Mouse (Mus musculus) lung, postnatal 0 days (tissue): ENCODE results near the gene Sgpp2. TPM values are rescaled to one million over a fixed set of nuclear protein-coding genes. Genes with fewer than 3 reads are reported as not detected.

ENCODE experiments used
- ATAC-seq: fragments of 200-750 bp; cut with Nextera tagmentation; 2 replicates; pipeline ENCODE4 v1.8.0; 2017; ENCODE audit warnings: moderate library complexity
- DNase-seq: peaks from one replicate; pipeline ENCODE4 v3.0.0-alpha.2; 2016; ENCODE audit warnings: low spot score
- H3K27ac ChIP-seq: fragments of 300-500 bp; sonication (generic); 2 replicates; pipeline ENCODE4 v1.5.1; 2014; ENCODE audit warnings: antibody characterized with exemption, mild to moderate bottlenecking, low read length, mixed read lengths
- H3K27me3 ChIP-seq: fragments of 300-500 bp; sonication (generic); replicated peaks from 2 replicates; pipeline ENCODE4 v1.6.1; 2014; ENCODE audit warnings: low read length, mixed read lengths; ENCODE audit not compliant: insufficient read depth
- H3K36me3 ChIP-seq: fragments of 300-500 bp; sonication (generic); 2 replicates; pipeline ENCODE4 v1.6.1; 2014; ENCODE audit warnings: low read length, mixed read lengths; ENCODE audit not compliant: insufficient read depth
- H3K4me1 ChIP-seq: fragments of 300-500 bp; sonication (generic); 2 replicates; pipeline ENCODE4 v1.6.1; 2014; ENCODE audit warnings: antibody characterized with exemption, low read depth, low read length, mixed read lengths; ENCODE audit not compliant: insufficient read depth
- H3K4me2 ChIP-seq: fragments of 300-500 bp; sonication (generic); replicated peaks from 2 replicates; pipeline ENCODE4 v1.6.1; 2014; ENCODE audit warnings: low read depth, mild to moderate bottlenecking, low read length, moderate library complexity, mixed read lengths
- H3K4me3 ChIP-seq: fragments of 300-500 bp; sonication (generic); 2 replicates; pipeline ENCODE4 v1.5.1; 2014; ENCODE audit warnings: low read depth, low read length
- H3K9ac ChIP-seq: fragments of 300-500 bp; sonication (generic); replicated peaks from 2 replicates; pipeline ENCODE4 v1.6.1; 2014; ENCODE audit warnings: low read depth, mild to moderate bottlenecking
- H3K9me3 ChIP-seq: fragments of 300-500 bp; sonication (generic); 2 replicates; pipeline ENCODE4 v1.6.1; 2016; ENCODE audit warnings: low read length, mixed read lengths
- CTCF ChIP-seq: IDR thresholded peaks from 2 replicates; pipeline ENCODE4 v1.5.1; 2016; ENCODE audit warnings: antibody characterized with exemption, mild to moderate bottlenecking
- EP300 ChIP-seq: IDR thresholded peaks from 2 replicates; pipeline ENCODE4 v1.6.1; 2016; ENCODE audit warnings: antibody characterized with exemption, mild to moderate bottlenecking, control low read depth
- WGBS: fragments of 180-500 bp; shearing (Covaris S2); extraction: QIAGEN DNeasy Blood & Tissue Kit; methylation state at CpG from one replicate; pipeline ENCODE4 v1.1.7; 2014; 5-methylcytosine and 5-hydroxymethylcytosine counted together
- polyA plus RNA-seq: library from polyadenylated mRNA; unstranded; fragments of >200 nt; fragmentation: Nextera tagmentation; extraction: Ambion mirVana; gene quantifications from 2 replicates; pipeline ENCODE4 v1.2.1, GENCODE M21; 2015

Gene Sgpp2
- polyA plus RNA-seq, 1 experiment from 2014 or later = 10.9 TPM

DNA sequence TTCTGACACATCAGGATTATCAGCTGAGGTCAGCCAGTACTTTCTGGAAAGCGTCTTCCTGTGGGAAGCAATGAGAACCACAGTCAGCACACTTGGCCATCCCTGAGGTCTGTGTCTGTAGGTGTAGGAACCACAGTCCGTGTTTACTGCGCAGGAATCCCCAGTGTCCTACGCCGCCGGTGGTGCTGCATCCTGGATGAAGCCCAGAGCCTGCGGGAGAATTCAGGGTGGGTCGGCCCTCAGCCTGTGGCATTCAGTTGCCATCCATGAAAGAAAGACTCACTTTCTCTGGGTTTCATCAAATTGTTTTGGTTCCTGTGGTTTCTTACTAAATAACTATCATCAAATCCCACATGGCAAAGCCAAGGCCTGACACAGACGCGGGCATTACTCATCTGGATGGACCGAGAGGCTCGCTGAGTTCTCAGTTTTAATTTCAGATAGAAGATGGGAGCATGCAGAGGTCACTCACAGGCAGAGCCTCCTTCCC lies 37.2 kb downstream of the Sgpp2 start:
- Histone ChIP-seq H3K9me3 (no peaks in the 10 kb centered on the region), H3K27me3 (no peaks in the 10 kb centered on the region), H3K27ac (no peak overlapping the region), H3K9ac (no peak overlapping the region), H3K4me3 (no peak overlapping the region), H3K36me3 (no peaks in the 10 kb centered on the region), H3K4me1 (no peaks in the 10 kb centered on the region), H3K4me2 (no peak overlapping the region)
- DNase-seq = no peak
- ATAC-seq = no peak
- TF ChIP-seq CTCF (no peak), EP300 (no peak)
- 82% methylated on average over 12 of the region's 12 CpGs for WGBS

GRCm38 (mm10) chr1:78349219-78349618 lies 39.1 kb downstream of the Sgpp2 start:
- Histone ChIP-seq H3K4me3 (no peak overlapping the region), H3K4me2 (no peak overlapping the region), H3K9ac (no peak overlapping the region), H3K27me3 (no peaks in the 10 kb centered on the region), H3K9me3 (no peaks in the 10 kb centered on the region), H3K4me1 (no peaks in the 10 kb centered on the region), H3K36me3 (no peaks in the 10 kb centered on the region), H3K27ac (no peak overlapping the region)
- ATAC-seq (peak; percentile 60), DNase-seq (no peak)
- WGBS = 33% methylated on average over 1 of the region's 1 CpGs
- TF ChIP-seq CTCF (no peak), EP300 (peak; percentile 68)

- H3K4me3 ChIP-seq = no peak overlapping the region
- no peaks in the 10 kb centered on the region for H3K36me3 ChIP-seq
- ATAC-seq (no peak), DNase-seq (no peak)
- no peak overlapping the region for H3K4me2 ChIP-seq
- H3K9me3 ChIP-seq = no peaks in the 10 kb centered on the region
- H3K4me1 ChIP-seq = no peaks in the 10 kb centered on the region; the same call in 1 of the 2 replicates
- TF ChIP-seq CTCF (no peak), EP300 (no peak)
- no peak overlapping the region for H3K27ac ChIP-seq
- no peaks in the 10 kb centered on the region for H3K27me3 ChIP-seq
- 73% methylated on average over 1 of the region's 1 CpGs for WGBS
- H3K9ac ChIP-seq = no peak overlapping the region
Observed at GRCm38 (mm10) chr1:78353254-78353653, 43.1 kb downstream of the Sgpp2 start.

- Histone ChIP-seq H3K4me2 (no peak overlapping the region), H3K4me3 (no peak overlapping the region), H3K36me3 (no peaks in the 10 kb centered on the region), H3K27me3 (no peaks in the 10 kb centered on the region), H3K27ac (peak overlapping the region; percentile 57; the same call in 1 of the 2 replicates), H3K9me3 (no peaks in the 10 kb centered on the region), H3K4me1 (no peaks in the 10 kb centered on the region; the same call in 1 of the 2 replicates), H3K9ac (no peak overlapping the region)
- peak; percentile 80 for DNase-seq
- 19% methylated on average over 4 of the region's 4 CpGs for WGBS
- TF ChIP-seq EP300 (no peak), CTCF (no peak)
- ATAC-seq = peak; percentile 85
Observed at GRCm38 (mm10) chr1:78355123-78355522, 45.0 kb downstream of the Sgpp2 start.

- no peak for DNase-seq
- TF ChIP-seq CTCF = no peak
- TF ChIP-seq EP300 = no peak
- Histone ChIP-seq H3K4me2 (no peak overlapping the region), H3K27ac (no peak overlapping the region), H3K4me3 (no peak overlapping the region), H3K4me1 (no peaks in the 10 kb centered on the region; the same call in 1 of the 2 replicates), H3K9ac (no peak overlapping the region), H3K36me3 (no peaks in the 10 kb centered on the region), H3K27me3 (no peaks in the 10 kb centered on the region), H3K9me3 (no peaks in the 10 kb centered on the region)
- WGBS = 73% methylated on average over 4 of the region's 4 CpGs
- ATAC-seq = no peak
Observed at GRCm38 (mm10) chr1:78357415-78357814, 47.3 kb downstream of the Sgpp2 start.

DNA sequence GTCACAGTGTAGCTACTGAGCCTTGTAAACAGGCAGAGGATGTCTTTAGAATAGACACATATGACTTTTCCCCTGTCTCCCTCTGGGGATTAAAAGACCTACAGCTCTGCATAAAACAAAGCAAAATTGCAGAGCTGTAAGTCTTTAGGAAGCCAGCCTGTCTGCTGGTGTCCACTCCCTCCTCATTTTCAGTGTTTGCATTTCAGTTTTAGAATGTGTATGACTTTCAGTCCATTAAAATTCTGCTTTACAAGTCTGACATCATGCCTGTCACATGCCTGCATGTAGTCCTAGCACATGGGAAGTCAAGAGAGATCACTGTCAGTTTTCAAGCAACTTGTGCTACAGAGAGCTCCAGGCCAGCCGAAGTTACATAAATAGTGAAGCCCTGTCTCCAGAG lies 47.7 kb downstream of the Sgpp2 start:
- no peak for ATAC-seq
- Histone ChIP-seq H3K36me3 (no peaks in the 10 kb centered on the region), H3K4me1 (no peaks in the 10 kb centered on the region; the same call in 1 of the 2 replicates), H3K27me3 (no peaks in the 10 kb centered on the region), H3K9me3 (no peaks in the 10 kb centered on the region), H3K27ac (no peak overlapping the region), H3K4me2 (no peak overlapping the region), H3K4me3 (no peak overlapping the region), H3K9ac (no peak overlapping the region)
- WGBS = 62% methylated on average over 1 of the region's 1 CpGs
- DNase-seq = no peak
- TF ChIP-seq EP300 = no peak
- no peak for TF ChIP-seq CTCF
